Comparison of ENCODE assay signal across 1 mouse cellular context in the genomic region with DNA sequence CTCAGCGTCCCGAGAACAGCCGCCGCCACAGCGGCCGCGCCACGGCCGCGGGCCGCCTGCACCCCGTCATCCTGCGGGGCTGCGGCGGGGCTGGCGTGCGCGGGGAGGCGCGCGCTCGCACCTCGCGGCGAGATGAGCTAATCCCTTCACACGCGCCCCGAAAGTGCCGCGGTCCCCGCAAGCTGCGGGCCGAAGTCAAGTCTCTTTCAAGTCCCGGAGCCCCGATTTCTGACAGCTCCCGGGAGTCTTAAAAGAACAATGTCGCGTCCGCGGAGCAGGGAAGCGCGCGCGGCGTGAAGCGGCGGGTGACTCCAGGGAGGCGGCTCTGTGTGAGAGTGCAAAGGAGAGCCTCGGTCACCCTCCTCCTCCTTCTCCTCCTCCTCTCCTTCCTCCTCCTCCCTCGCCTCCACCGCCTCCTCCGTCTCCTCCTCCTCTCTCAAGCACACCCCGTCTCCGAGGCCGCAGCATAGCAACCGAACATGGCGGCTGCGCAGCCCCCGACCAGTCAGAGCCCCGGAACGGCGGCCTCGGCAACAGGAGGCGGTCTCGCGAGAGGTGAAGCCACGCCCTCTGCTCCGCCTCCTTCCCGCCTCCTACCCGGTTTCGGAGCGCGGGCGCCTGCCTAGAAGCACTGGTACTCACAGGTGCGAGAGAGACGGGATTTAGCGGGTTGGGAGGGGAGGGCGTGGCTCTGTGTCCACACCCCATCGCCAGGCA.
TF ChIP-seq lines count a peak whose summit lies in the region.

Gene Ptpn4, minus strand, starts transcription at position 579 of the 717 bp plus-strand sequence.

TF ChIP-seq in MEL, 35 proteins besides CTCF, POLR2A, EP300 and RAD21 (continued from another document):
- TF ChIP-seq MEF2A (IDR thresholded peaks at IDR 0.05; ENCODE audit: extremely low read depth, insufficient replicate concordance, low read depth, low read length, poor library complexity, severe bottlenecking) (no peak), GABPA (IDR thresholded peaks at IDR 0.05; ENCODE audit: low read depth, low read length) (no peak), TCF12 (IDR thresholded peaks at IDR 0.05; ENCODE audit: low read depth, low read length) (peak; percentile 50; the same call in 1 of the 2 replicates), GATA1 (IDR thresholded peaks at IDR 0.05; ENCODE audit: low read depth, low read length) (no peak), CHD1 (IDR thresholded peaks at IDR 0.05; ENCODE audit: low read depth, low read length) (no peak), RCOR1 (IDR thresholded peaks at IDR 0.05; ENCODE audit: low read depth, low read length) (no peak), POLR2AphosphoS5 (IDR thresholded peaks at IDR 0.05; ENCODE audit: borderline replicate concordance, low read depth, low read length) (0 out of 2 replicates have a peak, but pooled peaks have one; percentile 66), E2F4 (IDR thresholded peaks at IDR 0.05; ENCODE audit: borderline replicate concordance, low read depth, low read length) (no peak; the same call in 1 of the 2 replicates), NRF1 (IDR thresholded peaks at IDR 0.05; ENCODE audit: insufficient read depth, low read depth, low read length, poor library complexity, severe bottlenecking) (peak; percentile 78), TAL1 (IDR thresholded peaks at IDR 0.05; ENCODE audit: low read length) (no peak), ZC3H11A (IDR thresholded peaks at IDR 0.05; ENCODE audit: low read depth, low read length) (no peak), CHD2 (IDR thresholded peaks at IDR 0.05; ENCODE audit: low read length) (peak; percentile 97), MAFK (IDR thresholded peaks at IDR 0.05; ENCODE audit: borderline replicate concordance, low read depth, low read length) (no peak)
